Mouse (Mus musculus): ENCODE data around the gene Tgfbi.

- no peak for TF ChIP-seq CTCF (IDR thresholded peaks at IDR 0.05; ENCODE audit: low read depth)
- TF ChIP-seq EP300 (IDR thresholded peaks at IDR 0.05; ENCODE audit: low read depth), result no peak
Observed at GRCm38 (mm10) chr13:56597831-56598612, 11.3 kb upstream of the Tgfbi start.
